Mouse (Mus musculus) thymus, postnatal 10 days (tissue): ENCODE measurements at regions not wholly inside any gene's neighbourhood (a gene's known extent, or its start where the extent isn't known, plus 50 kb on each side); places are given as distances from the start of the nearest gene placed in this dataset.

ENCODE experiments used
- DNase-seq, 2 experiments: peaks; one replicate each; pipeline ENCODE4 v3.0.0; 2021; ENCODE audit warnings: low spot score in 2 of 2

- no peak for DNase-seq
Observed at GRCm38 (mm10) chr2:64860113-64860512, 164.7 kb downstream of the Grb14 start.

- DNase-seq = peak in 1 of 2 experiments; percentile 35
Observed at GRCm38 (mm10) chr2:64853918-64854317, 170.9 kb downstream of the Grb14 start.

- DNase-seq = no peak
Observed at GRCm38 (mm10) chr2:64852913-64853312, 171.9 kb downstream of the Grb14 start.

- no peak for DNase-seq
Observed at GRCm38 (mm10) chr2:64851096-64851495, 173.7 kb downstream of the Grb14 start.

GRCm38 (mm10) chr2:64850656-64851055 is 174.1 kb downstream of the Grb14 start:
- DNase-seq = no peak

GRCm38 (mm10) chr2:64824494-64824893 is 200.3 kb downstream of the Grb14 start:
- DNase-seq = no peak

- no peak for DNase-seq
Observed at GRCm38 (mm10) chr2:64823905-64824304, 200.9 kb downstream of the Grb14 start.

GRCm38 (mm10) chr2:64823074-64823473 is 201.7 kb downstream of the Grb14 start:
- DNase-seq = no peak

- no peak for DNase-seq
Observed at GRCm38 (mm10) chr2:64818159-64818558, 206.6 kb downstream of the Grb14 start.
